31 mouse cellular contexts compared by ENCODE assay signal in the genomic region with DNA sequence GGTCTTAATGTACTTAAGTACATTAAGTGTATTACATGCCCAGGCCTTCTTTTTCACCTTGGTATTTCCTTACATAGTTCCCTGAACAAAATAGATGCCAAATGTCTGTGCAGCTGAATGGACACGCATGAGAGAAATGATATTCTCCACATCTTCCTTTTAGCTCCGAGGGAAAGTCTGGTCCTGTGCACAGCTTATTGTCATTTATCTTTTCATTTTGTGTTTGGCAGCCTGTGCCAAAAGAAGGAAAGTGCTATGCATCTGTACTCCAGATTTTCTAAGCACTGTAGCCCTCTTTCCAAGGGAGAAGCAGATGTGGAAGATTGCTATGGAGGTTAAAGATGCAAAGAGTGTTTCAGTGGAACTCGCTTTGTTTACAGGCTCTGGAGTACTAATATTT. TPM values are rescaled to one million over a fixed set of nuclear protein-coding genes. Genes with fewer than 3 reads are reported as not detected.
DNase-seq lines count a peak whose midpoint lies in the region; ATAC-seq and TF ChIP-seq lines count a peak whose summit lies in the region.
"Had no signal": no experiment of that assay in that cellular context is flagged by ENCODE, and none has a peak within 500 bp of the region (broad histone marks: within the 10 kb centered on the region; RNA-seq: fewer than 3 reads in every experiment).

No protein-coding gene starts in this region.

- H3K9ac ChIP-seq in intestine, embryonic 14.5 days (ENCODE audit: low read length): no peak overlapping the region
- no peak overlapping the region for H3K9ac ChIP-seq in intestine, postnatal 0 days (ENCODE audit: low read depth, low read length)
- H3K9ac ChIP-seq in stomach, embryonic 14.5 days (replicated peaks; ENCODE audit: low read depth, low read length): no peak overlapping the region
- H3K9ac ChIP-seq in stomach, postnatal 0 days (ENCODE audit: low read length): no peak overlapping the region
- H3K9ac ChIP-seq in limb, embryonic 15.5 days: no peak overlapping the region
- H3K9ac ChIP-seq: forebrain, embryonic 15.5 days; heart, embryonic 12.5 days; hindbrain, embryonic 13.5 days; liver, embryonic 13.5 days; midbrain, embryonic 15.5 days; neural tube, embryonic 15.5 days had no signal

- no peak overlapping the region for H3K4me3 ChIP-seq in intestine, embryonic 14.5 days (ENCODE audit: low read depth, low read length)
- H3K4me3 ChIP-seq in intestine, postnatal 0 days (ENCODE audit: low read depth, low read length): no peak overlapping the region
- no peak overlapping the region for H3K4me3 ChIP-seq in stomach, embryonic 14.5 days (ENCODE audit: low read depth, low read length)
- no peak overlapping the region for H3K4me3 ChIP-seq in stomach, postnatal 0 days (ENCODE audit: low read depth, low read length)
- H3K4me3 ChIP-seq in limb, embryonic 15.5 days: no peak overlapping the region
- H3K4me3 ChIP-seq: forebrain, embryonic 10.5 days; forebrain, embryonic 15.5 days; gastrocnemius, adult 2 months; heart, embryonic 12.5 days; hindbrain, embryonic 13.5 days; liver, embryonic 13.5 days; midbrain, embryonic 10.5 days; midbrain, embryonic 15.5 days; neural tube, embryonic 15.5 days had no signal

- no peaks in the 10 kb centered on the region for H3K9me3 ChIP-seq in intestine, embryonic 14.5 days (ENCODE audit: control insufficient read depth, low read length)
- no peaks in the 10 kb centered on the region for H3K9me3 ChIP-seq in intestine, postnatal 0 days (ENCODE audit: control insufficient read depth)
- H3K9me3 ChIP-seq in stomach, embryonic 14.5 days (ENCODE audit: control insufficient read depth, low read depth, low read length): no peaks in the 10 kb centered on the region
- H3K9me3 ChIP-seq in stomach, postnatal 0 days (ENCODE audit: control insufficient read depth, low read length): no peaks in the 10 kb centered on the region
- H3K9me3 ChIP-seq in limb, embryonic 15.5 days: no peaks in the 10 kb centered on the region
- H3K9me3 ChIP-seq: forebrain, embryonic 10.5 days; forebrain, embryonic 15.5 days; heart, embryonic 12.5 days; hindbrain, embryonic 13.5 days; liver, embryonic 13.5 days; midbrain, embryonic 10.5 days; midbrain, embryonic 15.5 days; neural tube, embryonic 15.5 days had no signal

- WGBS in intestine, embryonic 14.5 days: 40% methylated on average over 3 of the region's 3 CpGs
- 59% methylated on average over 3 of the region's 3 CpGs for WGBS in intestine, postnatal 0 days
- 34% methylated on average over 3 of the region's 3 CpGs for WGBS in stomach, embryonic 14.5 days
- WGBS in stomach, postnatal 0 days: 30% methylated on average over 3 of the region's 3 CpGs
- WGBS in limb, embryonic 15.5 days: 55% methylated on average over 3 of the region's 3 CpGs

- H3K36me3 ChIP-seq in intestine, embryonic 14.5 days (ENCODE audit: control insufficient read depth, insufficient read depth, low read length): no peaks in the 10 kb centered on the region
- H3K36me3 ChIP-seq in intestine, postnatal 0 days (ENCODE audit: control insufficient read depth, insufficient read depth): no peaks in the 10 kb centered on the region
- H3K36me3 ChIP-seq in stomach, embryonic 14.5 days (ENCODE audit: control insufficient read depth, insufficient read depth, low read length): no peaks in the 10 kb centered on the region
- H3K36me3 ChIP-seq in stomach, postnatal 0 days (ENCODE audit: control insufficient read depth, insufficient read depth, low read length): no peaks in the 10 kb centered on the region
- H3K36me3 ChIP-seq in limb, embryonic 15.5 days: no peaks in the 10 kb centered on the region
- H3K36me3 ChIP-seq: forebrain, embryonic 10.5 days; forebrain, embryonic 15.5 days; heart, embryonic 12.5 days; hindbrain, embryonic 13.5 days; liver, embryonic 13.5 days; midbrain, embryonic 10.5 days; midbrain, embryonic 15.5 days; neural tube, embryonic 15.5 days had no signal

- TF ChIP-seq CTCF in intestine, postnatal 0 days (IDR thresholded peaks at IDR 0.05; ENCODE audit: low read depth): no peak
- TF ChIP-seq CTCF in stomach, postnatal 0 days (IDR thresholded peaks at IDR 0.05; ENCODE audit: low read depth): no peak

- DNase-seq in intestine, embryonic 14.5 days (ENCODE audit: low spot score): no peak
- DNase-seq in stomach, postnatal 0 days (ENCODE audit: low spot score): no peak
- DNase-seq in liver: no peak
- DNase-seq: adrenal gland, postnatal 25 days; cerebellum, adult 11-12 months; cerebellum, adult 9-11 months; gastrocnemius, adult 2 months; gastrocnemius, postnatal 36 days; heart, adult 18-20 months; heart, postnatal 4 days; kidney, adult 8-10 months; kidney, postnatal 10 days; layer of hippocampus, postnatal 36 days; liver, embryonic 13.5 days; lung, adult 18-20 months; lung, postnatal 10 days; retina, postnatal 1 day; right cerebral cortex, postnatal 14 days had no signal

- peak overlapping the region; percentile 19; the same call in 1 of the 2 replicates for H3K27ac ChIP-seq in intestine, embryonic 14.5 days (ENCODE audit: low read depth)
- no peak overlapping the region for H3K27ac ChIP-seq in intestine, postnatal 0 days (ENCODE audit: low read depth, low read length)
- 0 out of 2 replicates have a peak overlapping the region, but pooled peaks have one; percentile 2 for H3K27ac ChIP-seq in stomach, embryonic 14.5 days (ENCODE audit: low read length)
- H3K27ac ChIP-seq in stomach, postnatal 0 days (replicated peaks): no peak overlapping the region
- H3K27ac ChIP-seq in limb, embryonic 15.5 days: peak overlapping the region; percentile 13; the same call in 1 of the 2 replicates
- H3K27ac ChIP-seq: forebrain, embryonic 10.5 days; forebrain, embryonic 15.5 days; gastrocnemius, adult 2 months; hindbrain, embryonic 13.5 days; liver, embryonic 13.5 days; midbrain, embryonic 10.5 days; midbrain, embryonic 15.5 days; neural tube, embryonic 15.5 days had no signal

- no peaks in the 10 kb centered on the region for H3K27me3 ChIP-seq in intestine, embryonic 14.5 days (replicated peaks; ENCODE audit: control insufficient read depth, insufficient read depth, low read length)
- no peaks in the 10 kb centered on the region for H3K27me3 ChIP-seq in intestine, postnatal 0 days (replicated peaks; ENCODE audit: control insufficient read depth, insufficient read depth, low read length)
- H3K27me3 ChIP-seq in stomach, embryonic 14.5 days (ENCODE audit: control insufficient read depth, insufficient read depth, low read length): no peaks in the 10 kb centered on the region
- H3K27me3 ChIP-seq in stomach, postnatal 0 days (ENCODE audit: control insufficient read depth, insufficient read depth, low read length): no peaks in the 10 kb centered on the region
- no peaks in the 10 kb centered on the region for H3K27me3 ChIP-seq in limb, embryonic 15.5 days
- H3K27me3 ChIP-seq: forebrain, embryonic 15.5 days; heart, embryonic 12.5 days; hindbrain, embryonic 13.5 days; liver, embryonic 13.5 days; midbrain, embryonic 15.5 days; neural tube, embryonic 15.5 days; Patski had no signal

- no peak for TF ChIP-seq EP300 in stomach, postnatal 0 days (optimal IDR thresholded peaks at IDR 0.05)

- H3K4me1 ChIP-seq in intestine, embryonic 14.5 days (replicated peaks; ENCODE audit: control insufficient read depth, insufficient read depth, low read length): peaks cover 13% of the 10 kb centered on the region
- H3K4me1 ChIP-seq in intestine, postnatal 0 days (replicated peaks; ENCODE audit: control insufficient read depth, insufficient read depth, low read length): 0 out of 2 replicates have a peak, but pooled peaks cover 5% of the 10 kb centered on the region
- H3K4me1 ChIP-seq in stomach, embryonic 14.5 days (ENCODE audit: control insufficient read depth, insufficient read depth, low read length): peaks cover 11% of the 10 kb centered on the region
- no peaks in the 10 kb centered on the region for H3K4me1 ChIP-seq in stomach, postnatal 0 days (replicated peaks; ENCODE audit: control insufficient read depth, insufficient read depth)
- peaks cover 12% of the 10 kb centered on the region; the same call in 1 of the 2 replicates for H3K4me1 ChIP-seq in limb, embryonic 15.5 days
- H3K4me1 ChIP-seq: forebrain, embryonic 10.5 days; forebrain, embryonic 15.5 days; heart, embryonic 12.5 days; hindbrain, embryonic 13.5 days; midbrain, embryonic 10.5 days; midbrain, embryonic 15.5 days; neural tube, embryonic 15.5 days had no signal

- H3K4me2 ChIP-seq in intestine, embryonic 14.5 days (ENCODE audit: low read length): no peak overlapping the region
- H3K4me2 ChIP-seq in intestine, postnatal 0 days (replicated peaks; ENCODE audit: low read depth): no peak overlapping the region
- no peak overlapping the region for H3K4me2 ChIP-seq in stomach, embryonic 14.5 days (replicated peaks; ENCODE audit: low read depth, low read length)
- no peak overlapping the region for H3K4me2 ChIP-seq in stomach, postnatal 0 days (replicated peaks; ENCODE audit: low read depth)
- no peak overlapping the region for H3K4me2 ChIP-seq in limb, embryonic 15.5 days
- H3K4me2 ChIP-seq: forebrain, embryonic 15.5 days; heart, embryonic 12.5 days; hindbrain, embryonic 13.5 days; liver, embryonic 13.5 days; midbrain, embryonic 15.5 days; neural tube, embryonic 15.5 days had no signal

- no peak for ATAC-seq in intestine, embryonic 14.5 days (replicated peaks; ENCODE audit: low FRiP score, low TSS enrichment, low read depth)
- no peak for ATAC-seq in intestine, postnatal 0 days
- no peak for ATAC-seq in stomach, embryonic 14.5 days (ENCODE audit: insufficient number of reproducible peaks, insufficient read depth, low FRiP score, low read depth)
- ATAC-seq in stomach, postnatal 0 days (ENCODE audit: low FRiP score, low TSS enrichment): no peak
- no peak for ATAC-seq in limb, embryonic 15.5 days (ENCODE audit: insufficient number of reproducible peaks, low FRiP score, low TSS enrichment, low read depth)
- ATAC-seq in erythroblast, adult 5-6 weeks (replicated peaks; ENCODE audit: low FRiP score, poor library complexity, severe bottlenecking): no peak
- ATAC-seq: forebrain, embryonic 15.5 days; midbrain, embryonic 15.5 days; Patski had no signal

RNA-seq across cellular contexts. Expression of gene Bbox1, which starts 13.0 kb away (rescaled TPM):
- 0.20 and 0.28 TPM in 2 replicates for polyA plus RNA-seq in intestine, embryonic 14.5 days (2014; fragmentation: Nextera tagmentation; extraction: Ambion mirVana)
- polyA plus RNA-seq in intestine, postnatal 0 days (2015; fragmentation: Nextera tagmentation; extraction: Ambion mirVana): 10.3 and 11.9 TPM in 2 replicates
- polyA plus RNA-seq in stomach, embryonic 14.5 days (2014; fragmentation: Nextera tagmentation; extraction: Ambion mirVana): 0.17 TPM in 1 of 2 replicates, not detected in the other
- polyA plus RNA-seq in stomach, postnatal 0 days (2015; fragmentation: Nextera tagmentation; extraction: Ambion mirVana): 0.27 and 0.30 TPM in 2 replicates
- 0.88 and 1.2 TPM in 2 replicates for polyA plus RNA-seq in limb, embryonic 15.5 days (2015; fragmentation: Nextera tagmentation; extraction: Ambion mirVana)
- total RNA-seq in erythroblast, adult 5-6 weeks (2015; ENCODE audit: low replicate concordance): not detected in 2 replicates
- total RNA-seq in erythroblast, adult 5-6 weeks (2017; ENCODE audit: low replicate concordance): not detected in 2 replicates
- total RNA-seq: adrenal gland, postnatal 25 days; MEL had no signal
- polyA plus RNA-seq: forebrain, embryonic 10.5 days; heart, embryonic 12.5 days; hindbrain, embryonic 13.5 days; midbrain, embryonic 10.5 days; Patski had no signal

Comparison
In these comparisons a context has a peak if more than half of its experiments do, and no peak if none do; other contexts are left out.
1. H3K27ac ChIP-seq: peak in intestine, embryonic 14.5 days (single experiment), stomach, embryonic 14.5 days (single experiment) and limb, embryonic 15.5 days (single experiment); none in intestine, postnatal 0 days (single experiment) and stomach, postnatal 0 days (single experiment).